Mouse (Mus musculus) adrenal gland, postnatal 4 days (tissue): ENCODE measurements at regions not wholly inside any gene's neighbourhood (a gene's known extent, or its start where the extent isn't known, plus 50 kb on each side); places are given as distances from the start of the nearest gene placed in this dataset.

Source experiments
- DNase-seq, 2 experiments: peaks; one replicate each; pipeline ENCODE4 v3.0.0; 2021 to 2022; ENCODE audit warnings: low spot score in 2 of 2, mixed read lengths in 2 of 2

- no peak for DNase-seq
Observed at GRCm38 (mm10) chr13:112120346-112120745, 167.9 kb upstream of the Ankrd55 start.

- no peak for DNase-seq
Observed at GRCm38 (mm10) chr13:112121110-112121509, 167.1 kb upstream of the Ankrd55 start.

DNA sequence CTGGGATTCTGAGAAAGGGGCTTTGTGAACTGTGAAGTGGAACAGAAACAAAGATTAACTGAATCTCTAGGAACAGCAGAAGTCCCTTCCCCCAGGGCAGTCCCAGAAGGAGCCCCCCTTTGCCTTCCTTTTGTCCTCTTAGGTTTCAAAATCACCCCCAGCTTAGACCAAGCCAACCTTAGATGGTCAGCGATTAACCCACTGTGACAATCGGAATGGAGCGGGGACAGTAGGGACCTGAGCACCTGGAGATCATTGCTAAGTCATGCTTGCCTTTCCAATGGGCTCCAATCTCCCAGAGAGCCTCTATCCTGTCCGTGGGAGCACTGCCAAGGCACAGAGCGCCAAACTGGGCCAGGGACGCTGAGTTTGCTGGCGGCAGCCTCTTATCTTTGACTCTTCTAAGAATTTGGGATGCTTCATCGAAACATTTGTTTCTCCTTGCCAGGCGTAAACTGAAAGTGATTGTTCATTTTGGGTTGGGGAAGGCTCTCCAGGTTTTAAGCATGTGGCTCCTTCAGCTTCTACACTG lies 165.3 kb upstream of the Ankrd55 start:
- peak; percentile 22 to 40 for DNase-seq

DNA sequence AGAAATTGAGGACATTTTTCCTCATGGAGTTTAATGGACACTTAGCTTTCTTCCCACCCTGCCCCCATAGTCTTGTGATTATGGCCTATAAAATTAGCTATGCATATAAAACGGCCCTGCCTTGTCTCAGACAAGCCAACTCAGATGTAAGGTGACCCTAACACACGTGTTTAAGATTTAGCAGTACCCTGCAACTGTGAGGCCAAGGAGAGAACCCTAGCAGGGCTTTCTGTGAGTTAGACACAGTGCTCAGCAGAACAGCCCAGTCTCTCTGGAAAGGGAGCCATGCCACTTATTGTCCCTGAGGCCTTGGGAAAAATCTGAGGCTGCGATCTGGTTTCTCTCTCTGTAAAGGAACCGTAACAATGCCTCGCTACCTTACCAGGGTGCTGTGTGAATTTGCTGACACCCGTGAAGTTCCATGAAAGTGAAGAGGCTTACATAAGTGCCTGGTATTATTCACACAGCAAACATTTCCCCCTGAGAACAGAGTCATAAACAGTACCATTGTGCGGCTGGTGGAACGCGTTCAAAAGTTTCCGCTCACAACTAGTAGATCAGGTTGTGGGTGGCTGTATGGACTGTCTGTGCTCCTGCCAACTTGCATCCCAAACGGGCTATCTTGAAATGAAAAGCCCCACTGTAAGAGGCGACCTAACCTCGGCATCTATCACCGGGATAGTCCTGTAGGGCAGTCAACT lies 162.3 kb upstream of the Ankrd55 start:
- no peak for DNase-seq

- no peak for DNase-seq
Observed at GRCm38 (mm10) chr13:112130220-112130619, 158.0 kb upstream of the Ankrd55 start.

GRCm38 (mm10) chr13:112130774-112131173 lies 157.5 kb upstream of the Ankrd55 start:
- no peak for DNase-seq

- no peak for DNase-seq
Observed at GRCm38 (mm10) chr13:112131191-112131590, 157.1 kb upstream of the Ankrd55 start.

- no peak for DNase-seq
Observed at GRCm38 (mm10) chr13:112133736-112134135, 154.5 kb upstream of the Ankrd55 start.

DNA sequence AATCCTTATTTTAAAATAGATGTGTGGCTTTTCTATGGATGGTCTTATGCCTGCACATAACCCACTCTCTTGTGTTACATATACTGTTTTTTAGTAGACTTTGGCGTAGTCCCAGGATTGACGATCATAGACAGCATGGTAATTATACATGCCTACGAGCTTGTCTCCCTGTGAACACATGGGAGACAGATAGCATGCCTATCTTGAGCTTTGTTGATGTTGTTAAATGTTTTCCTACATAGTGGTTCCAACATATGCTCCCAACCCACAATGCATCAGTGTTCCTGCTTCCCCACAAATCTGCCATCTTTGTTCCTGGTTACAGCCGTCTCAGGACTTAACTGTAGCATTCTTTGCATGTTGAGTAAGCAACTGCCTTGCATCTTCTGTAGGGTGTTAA lies 153.6 kb upstream of the Ankrd55 start:
- DNase-seq: no peak

GRCm38 (mm10) chr13:112135777-112136176 lies 152.5 kb upstream of the Ankrd55 start:
- DNase-seq: no peak

- DNase-seq: no peak
Observed at GRCm38 (mm10) chr13:112136850-112137249, 151.4 kb upstream of the Ankrd55 start.

DNA sequence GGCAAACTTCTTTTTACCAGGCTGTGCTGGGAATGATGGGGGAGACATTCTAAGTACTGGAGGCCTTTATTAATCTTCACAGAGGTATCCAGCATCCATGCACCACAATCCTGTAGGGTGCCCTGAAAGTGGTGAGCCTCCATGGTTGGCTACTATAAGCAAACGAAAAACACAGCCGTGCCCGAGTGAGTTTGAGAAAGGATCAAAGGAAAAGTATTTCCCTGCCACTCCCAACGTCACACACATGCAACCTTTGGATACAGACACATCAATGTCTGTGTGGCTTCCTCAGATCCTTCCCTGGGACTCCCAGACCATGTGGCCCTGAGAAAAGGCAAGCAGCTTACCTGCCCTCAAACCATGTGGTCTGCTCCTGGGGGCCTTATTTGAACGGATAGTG lies 147.4 kb upstream of the Ankrd55 start:
- no peak for DNase-seq

- DNase-seq: no peak
Observed at GRCm38 (mm10) chr13:112144393-112145348, 143.6 kb upstream of the Ankrd55 start.

DNA sequence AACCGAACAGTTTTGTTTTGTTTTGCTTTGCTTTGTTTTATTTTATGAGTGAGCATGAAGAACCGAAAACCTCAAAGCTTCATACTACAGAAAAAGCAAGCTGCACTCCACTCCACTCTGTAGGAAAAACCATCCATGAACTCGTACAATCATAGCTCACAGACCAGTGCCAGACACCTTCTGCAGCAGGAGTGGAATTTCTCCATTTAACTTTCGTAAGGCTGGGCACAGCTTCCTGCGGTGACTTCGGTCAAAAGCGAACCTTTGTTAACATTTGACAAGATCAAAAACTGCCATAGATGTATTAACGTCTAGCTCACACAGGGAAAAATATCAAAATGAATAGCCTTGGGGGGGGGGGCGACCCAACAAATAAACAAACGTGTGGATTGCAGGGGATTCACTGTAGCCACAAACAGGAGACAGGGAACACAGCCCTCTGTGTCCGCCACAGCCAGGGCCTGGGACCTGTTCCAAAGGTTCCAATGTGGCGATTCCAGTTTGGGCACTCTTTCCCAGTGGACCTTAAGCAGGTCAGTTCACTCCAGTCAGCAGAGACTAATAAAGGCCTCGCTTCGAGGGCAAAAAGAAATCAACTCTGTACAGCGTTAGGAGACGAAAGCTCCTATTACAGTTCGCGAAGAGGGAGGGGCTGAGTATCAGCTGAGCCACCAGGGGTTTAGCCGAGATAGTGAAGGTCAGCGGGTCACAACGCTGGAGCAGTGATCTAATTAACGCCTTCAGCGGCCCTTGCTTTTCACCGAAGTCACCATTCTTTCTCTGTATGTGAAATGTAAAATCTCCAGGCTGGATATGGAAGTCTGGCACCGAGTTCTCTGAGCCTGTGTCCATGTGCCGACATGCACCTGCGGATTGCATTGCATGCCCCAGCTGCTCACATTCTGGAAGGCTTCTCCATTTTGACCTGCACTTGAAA lies 135.4 kb upstream of the Ankrd55 start:
- no peak for DNase-seq

GRCm38 (mm10) chr13:112153681-112154127 lies 134.5 kb upstream of the Ankrd55 start:
- no peak for DNase-seq

- no peak for DNase-seq
Observed at GRCm38 (mm10) chr13:112159430-112160172, 128.7 kb upstream of the Ankrd55 start.

DNA sequence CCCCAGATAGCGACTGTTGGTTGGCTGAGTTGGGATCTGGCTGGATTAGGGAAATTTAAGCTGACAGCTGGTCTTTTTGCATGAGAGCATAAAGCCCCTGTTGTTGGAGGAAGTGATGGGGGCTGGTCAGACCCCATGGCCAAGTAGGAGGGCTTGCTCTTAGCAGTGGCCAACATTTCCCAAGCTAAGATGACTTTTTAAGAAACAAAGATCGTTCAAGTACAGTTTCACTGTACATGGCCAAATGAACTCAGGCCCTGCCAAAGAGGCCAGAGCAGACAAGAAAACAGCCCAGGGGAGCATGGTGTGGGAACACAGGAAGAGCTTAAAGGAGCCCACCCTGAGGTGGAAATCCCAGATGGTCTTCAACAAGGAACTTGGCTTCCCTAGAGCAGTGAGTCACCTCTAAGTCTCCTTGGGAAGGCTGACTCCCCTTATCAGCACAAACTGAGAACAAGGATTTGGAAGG lies 128.0 kb upstream of the Ankrd55 start:
- DNase-seq: no peak

DNA sequence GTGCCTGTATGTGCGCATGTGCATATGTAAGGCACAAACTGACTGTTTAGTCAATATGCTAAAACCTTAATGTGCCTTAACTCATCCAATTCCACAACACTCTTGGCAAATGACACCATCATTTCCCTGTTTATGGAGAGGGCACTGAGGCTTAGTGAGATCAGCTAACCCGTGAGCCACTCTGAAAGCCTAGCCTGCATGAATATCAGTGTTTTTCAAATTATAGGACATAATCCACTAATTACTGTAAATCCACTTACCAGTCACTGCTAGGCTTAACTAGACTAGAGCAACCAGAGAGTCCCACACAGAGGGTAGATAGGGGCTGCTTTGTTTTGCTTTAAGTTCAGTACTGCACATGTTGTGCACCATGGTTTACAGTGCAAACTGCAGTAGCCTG lies 127.5 kb upstream of the Ankrd55 start:
- DNase-seq: no peak

DNA sequence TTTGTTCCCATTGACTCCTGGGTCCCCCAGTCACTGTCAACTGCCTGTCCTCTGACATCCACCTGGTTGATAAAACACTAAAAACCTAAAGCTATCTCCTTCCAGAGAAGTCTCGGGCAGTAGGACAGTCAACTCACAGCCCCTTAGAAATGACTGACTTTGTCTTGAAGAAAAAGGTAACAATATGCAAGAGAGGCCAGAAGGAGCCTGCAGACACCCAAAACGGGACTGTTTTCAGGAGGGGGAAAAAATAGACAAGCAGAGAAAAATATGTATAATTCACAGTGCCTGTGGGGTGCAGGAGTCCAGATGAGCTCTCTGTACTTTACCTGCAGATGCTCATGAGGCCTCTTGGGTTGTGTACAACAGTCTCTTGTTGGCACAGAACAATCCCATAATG lies 126.4 kb upstream of the Ankrd55 start:
- no peak for DNase-seq

DNA sequence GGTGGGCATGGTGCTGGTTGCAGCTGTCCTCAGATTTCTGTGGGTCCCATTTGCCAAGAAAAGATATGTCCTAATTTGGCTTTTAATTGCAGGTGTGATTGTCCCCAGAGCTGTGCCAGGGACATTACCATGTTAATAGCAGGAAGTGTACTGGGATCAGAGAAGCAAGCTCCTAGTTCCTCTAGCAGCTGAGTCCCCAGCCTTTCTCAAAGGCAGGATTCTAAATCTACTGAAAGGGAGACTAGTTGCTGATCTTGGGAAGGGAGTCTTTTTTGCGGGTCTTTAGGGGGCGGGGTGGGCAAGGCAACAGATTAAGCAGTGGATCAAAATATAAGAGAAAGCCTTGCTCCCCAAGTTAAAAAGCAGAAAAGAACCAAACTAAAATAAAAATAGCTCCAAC lies 122.3 kb upstream of the Ankrd55 start:
- DNase-seq: no peak
